Mouse (Mus musculus) activated CD4-positive, CD25-positive, alpha-beta regulatory T cell, adult 9 weeks (primary cell): ENCODE data around the gene Omd. TPM values are rescaled to one million over a fixed set of nuclear protein-coding genes. Genes with fewer than 3 reads are reported as not detected.

ENCODE experiments used
- polyA plus RNA-seq: library from polyadenylated mRNA; unstranded; fragments of 100-300 nt; shearing (Covaris generic); gene quantifications from one replicate; pipeline ENCODE4 v1.2.1, GENCODE M21; 2017

Gene Omd
- 0.17 TPM for polyA plus RNA-seq

GRCm38 (mm10) chr13:49581541-49582530, at the start of gene Omd:
Gene Omd, plus strand, starts transcription at chr13:49582462.

GRCm38 (mm10) chr13:49544279-49544678, 38.0 kb upstream of the Omd start, which contains the start of gene Aspn:
Gene Aspn, plus strand, starts transcription at chr13:49544443.

GRCm38 (mm10) chr13:49607714-49608113, 25.5 kb downstream of the Omd start, which contains the start of gene Ogn:
Gene Ogn, plus strand, starts transcription at chr13:49608046.

Other genes with a start within 250 kb of the Omd start
- 13.6 TPM for gene Bicd2, start 240.9 kb upstream of the Omd start, polyA plus RNA-seq
- 14.2 TPM for gene Ippk, start 161.2 kb upstream of the Omd start, polyA plus RNA-seq
- gene Tes3-ps, start 89.1 kb upstream of the Omd start, polyA plus RNA-seq = 4.5 TPM
- 0.31 TPM for gene Ecm2, start 77.7 kb upstream of the Omd start, polyA plus RNA-seq
- gene Aspn, start 38.0 kb upstream of the Omd start, polyA plus RNA-seq = not detected
- 0.17 TPM for gene Ogn, start 25.6 kb downstream of the Omd start, polyA plus RNA-seq
- 3.1 TPM for gene Cenpp, start 70.3 kb downstream of the Omd start, polyA plus RNA-seq
- gene Nol8, start 70.6 kb downstream of the Omd start, polyA plus RNA-seq = 52.5 TPM
- 60.7 TPM for gene Iars, start 99.6 kb downstream of the Omd start, polyA plus RNA-seq
- not detected for gene Gm30302, start 216.5 kb downstream of the Omd start, polyA plus RNA-seq